Mouse (Mus musculus) limb, embryonic 10.5 days (tissue): Measurements from ENCODE around the gene Adamts3. TPM values are rescaled to one million over a fixed set of nuclear protein-coding genes. Genes with fewer than 3 reads are reported as not detected.

ENCODE experiments used
- DNase-seq: peaks from one replicate; pipeline ENCODE4 v3.0.0-alpha.2; 2017; ENCODE audit warnings: low spot score
- H3K27ac ChIP-seq: fragments of 300-500 bp; sonication (generic); 2 replicates; pipeline ENCODE4 v1.5.1; 2016; ENCODE audit warnings: mild to moderate bottlenecking
- H3K27me3 ChIP-seq: fragments of 300-500 bp; sonication (generic); 2 replicates; pipeline ENCODE4 v1.6.1; 2016; ENCODE audit warnings: low read depth, mild to moderate bottlenecking; ENCODE audit not compliant: poor library complexity, severe bottlenecking
- H3K36me3 ChIP-seq: fragments of 300-500 bp; sonication (generic); 2 replicates; pipeline ENCODE4 v1.6.1; 2016; ENCODE audit warnings: mild to moderate bottlenecking, moderate library complexity
- H3K4me1 ChIP-seq: fragments of 300-500 bp; sonication (generic); 2 replicates; pipeline ENCODE4 v1.6.1; 2016
- H3K4me3 ChIP-seq: fragments of 300-500 bp; sonication (generic); 2 replicates; pipeline ENCODE4 v1.5.1; 2016; ENCODE audit warnings: mild to moderate bottlenecking, moderate library complexity
- H3K9me3 ChIP-seq: fragments of 300-500 bp; sonication (generic); replicated peaks from 2 replicates; pipeline ENCODE4 v1.6.1; 2016; ENCODE audit warnings: mild to moderate bottlenecking
- WGBS: fragments of 180-500 bp; shearing (Covaris S2); methylation state at CpG from one replicate; pipeline ENCODE4 v1.1.7; 2016; 5-methylcytosine and 5-hydroxymethylcytosine counted together
- polyA plus RNA-seq: library from polyadenylated mRNA; unstranded; fragments of >200 nt; fragmentation: Nextera tagmentation; extraction: Ambion mirVana; gene quantifications from 2 replicates; pipeline ENCODE4 v1.2.1, GENCODE M21; 2016

Gene Adamts3
- 4.6 and 7.2 TPM in 2 replicates for polyA plus RNA-seq

DNA sequence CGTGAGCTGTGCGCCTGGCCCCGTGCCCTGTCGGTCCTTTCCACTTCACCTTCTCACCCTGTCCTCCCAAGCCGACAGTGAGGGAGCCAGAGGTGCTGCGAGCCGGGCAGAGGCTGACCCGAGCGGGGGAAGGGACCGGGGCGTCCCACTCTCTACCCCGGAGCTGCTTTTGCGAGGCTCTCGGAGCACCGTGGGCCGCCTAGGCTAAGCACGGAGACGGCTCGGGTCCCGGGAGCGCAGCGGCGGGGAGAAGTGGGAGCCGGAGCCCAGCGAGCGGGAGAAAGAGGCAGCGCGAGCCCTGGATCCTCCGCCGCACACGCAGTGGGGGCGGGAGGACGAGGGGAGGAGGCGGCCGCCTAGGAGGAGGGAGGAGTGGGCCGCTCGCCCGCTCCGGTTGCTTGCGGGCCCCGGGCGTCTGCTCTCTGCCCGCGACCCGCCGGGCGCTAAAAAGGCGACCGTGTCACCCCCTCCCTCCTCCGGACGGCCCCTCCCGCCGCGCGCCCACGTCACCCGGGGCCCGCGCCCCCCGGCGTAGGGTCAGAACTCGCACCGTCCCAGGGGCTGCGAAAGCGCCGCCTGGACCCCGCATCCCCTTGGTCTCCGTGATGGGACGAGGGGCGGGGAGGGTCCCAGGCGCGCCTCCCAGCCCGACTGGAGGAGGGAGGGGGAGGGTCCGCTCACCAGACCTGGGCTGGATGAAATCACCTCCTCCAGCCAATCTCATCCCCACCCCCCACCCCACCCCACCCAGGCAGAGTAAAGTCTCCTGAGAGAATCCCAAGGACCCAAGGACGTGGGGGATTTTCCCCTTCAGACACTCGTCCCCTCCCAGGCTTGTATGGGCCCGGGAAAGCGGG, at the start of gene Adamts3:
TSS of gene Adamts3 (minus strand) at position 284 of the 857 bp plus-strand sequence.
- Histone ChIP-seq H3K4me1 (peaks cover 44% of the 10 kb centered on the region), H3K9me3 (no peaks in the 10 kb centered on the region), H3K27ac (peak within 1 kb of the TSS; percentile 91), H3K27me3 (no peaks in the 10 kb centered on the region), H3K36me3 (peaks cover 6% of the 10 kb centered on the region), H3K4me3 (peak within 1 kb of the TSS; percentile 77)
- DNase-seq: peak; percentile 77
- under 1% methylated on average over 69 of the region's 78 CpGs for WGBS

DNA sequence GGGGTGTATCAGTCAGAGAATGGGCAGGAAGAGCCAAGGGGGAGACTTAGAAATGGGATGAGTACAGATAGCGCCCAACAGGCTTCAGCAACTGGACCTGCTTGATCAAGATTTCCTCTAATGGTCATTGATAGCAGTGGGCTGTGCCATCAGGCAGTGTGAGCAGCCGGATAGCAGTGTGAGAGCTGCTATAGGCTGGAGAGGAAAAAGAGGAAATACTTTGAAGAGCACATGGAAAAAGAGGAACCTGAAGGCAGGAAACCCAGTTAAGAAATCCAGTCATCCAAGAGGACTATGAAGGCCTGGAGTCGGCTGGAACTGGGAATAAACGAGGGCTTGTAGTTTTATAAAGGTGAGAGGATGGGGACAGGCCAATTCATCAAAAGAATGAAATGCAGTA, 48.4 kb upstream of the Adamts3 start:
- H3K9me3 ChIP-seq: no peaks in the 10 kb centered on the region
- no peak for DNase-seq

DNA sequence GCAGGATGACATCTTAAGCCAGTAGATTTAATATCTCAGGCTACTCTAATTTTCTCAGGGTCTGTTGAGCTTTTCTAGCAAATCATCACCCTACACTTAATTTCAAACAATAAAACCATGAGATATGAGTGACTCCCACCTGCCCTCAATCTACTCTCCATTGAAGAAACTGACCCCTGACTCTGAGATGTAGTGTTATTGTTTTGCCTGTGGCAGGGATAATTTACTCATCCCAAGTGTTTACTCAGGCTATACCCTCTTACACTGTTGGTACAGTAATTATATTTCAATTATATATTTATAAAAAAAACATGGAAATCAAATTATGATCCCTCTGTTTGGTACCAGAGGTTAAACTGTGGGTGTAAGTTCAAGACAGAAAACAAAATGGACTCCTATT, 29.2 kb upstream of the Adamts3 start:
- Histone ChIP-seq H3K27me3 (no peaks in the 10 kb centered on the region), H3K9me3 (no peaks in the 10 kb centered on the region), H3K4me3 (no peak overlapping the region), H3K27ac (no peak overlapping the region), H3K4me1 (no peaks in the 10 kb centered on the region), H3K36me3 (no peaks in the 10 kb centered on the region)
- DNase-seq: no peak

More for the DNA sequence above, 48.4 kb upstream of the Adamts3 start:
- H3K4me3 ChIP-seq: no peak overlapping the region
- no peaks in the 10 kb centered on the region for H3K27me3 ChIP-seq
- H3K36me3 ChIP-seq: no peaks in the 10 kb centered on the region
- 75% methylated on average over 4 of the region's 4 CpGs for WGBS
- H3K27ac ChIP-seq: no peak overlapping the region
- no peaks in the 10 kb centered on the region for H3K4me1 ChIP-seq

DNA sequence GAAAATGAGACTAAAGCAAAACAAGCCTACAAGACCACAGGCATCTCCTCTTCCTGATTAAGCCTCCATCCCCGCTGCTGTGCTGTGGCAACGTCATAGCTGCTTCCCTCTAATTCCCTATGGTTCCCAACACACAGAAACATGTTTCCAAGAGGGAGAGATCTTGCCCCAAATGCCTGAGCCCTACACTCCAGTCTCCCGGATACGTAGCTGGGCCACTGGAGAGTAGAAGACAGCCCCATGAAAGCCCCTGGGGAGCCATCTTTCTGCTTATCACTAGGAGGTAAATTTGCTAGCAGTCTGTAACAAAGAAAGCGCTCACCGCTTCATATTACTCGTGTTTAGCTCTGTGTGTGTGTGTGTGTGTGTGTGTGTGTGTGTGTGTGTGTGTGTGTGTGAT, 28.8 kb upstream of the Adamts3 start:
- DNase-seq: no peak
- Histone ChIP-seq H3K4me3 (no peak overlapping the region), H3K36me3 (no peaks in the 10 kb centered on the region), H3K9me3 (no peaks in the 10 kb centered on the region), H3K27me3 (no peaks in the 10 kb centered on the region), H3K27ac (no peak overlapping the region), H3K4me1 (no peaks in the 10 kb centered on the region)
- WGBS: 84% methylated on average over 7 of the region's 7 CpGs

DNA sequence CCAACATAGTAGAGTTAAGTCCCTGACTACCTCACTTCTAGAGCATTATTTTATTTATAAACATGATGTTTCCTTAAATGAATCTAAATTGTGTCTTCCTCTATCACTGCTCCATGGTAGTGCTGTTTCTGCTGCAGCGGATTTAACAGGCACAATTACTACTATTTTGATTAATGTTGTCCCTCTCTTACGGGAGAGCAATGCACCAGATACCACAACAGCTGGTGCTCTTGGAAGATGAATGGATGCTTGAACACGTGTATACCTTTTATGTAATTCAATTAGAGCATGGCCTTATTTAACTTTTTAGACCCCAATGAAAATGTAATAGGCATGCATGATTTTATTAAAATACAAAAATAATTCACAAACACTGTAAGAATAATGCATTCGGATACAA, 28.4 kb upstream of the Adamts3 start:
- Histone ChIP-seq H3K4me3 (no peak overlapping the region), H3K27ac (no peak overlapping the region), H3K36me3 (no peaks in the 10 kb centered on the region), H3K4me1 (no peaks in the 10 kb centered on the region), H3K9me3 (no peaks in the 10 kb centered on the region), H3K27me3 (no peaks in the 10 kb centered on the region)
- DNase-seq: no peak
- WGBS: 82% methylated on average over 4 of the region's 4 CpGs

DNA sequence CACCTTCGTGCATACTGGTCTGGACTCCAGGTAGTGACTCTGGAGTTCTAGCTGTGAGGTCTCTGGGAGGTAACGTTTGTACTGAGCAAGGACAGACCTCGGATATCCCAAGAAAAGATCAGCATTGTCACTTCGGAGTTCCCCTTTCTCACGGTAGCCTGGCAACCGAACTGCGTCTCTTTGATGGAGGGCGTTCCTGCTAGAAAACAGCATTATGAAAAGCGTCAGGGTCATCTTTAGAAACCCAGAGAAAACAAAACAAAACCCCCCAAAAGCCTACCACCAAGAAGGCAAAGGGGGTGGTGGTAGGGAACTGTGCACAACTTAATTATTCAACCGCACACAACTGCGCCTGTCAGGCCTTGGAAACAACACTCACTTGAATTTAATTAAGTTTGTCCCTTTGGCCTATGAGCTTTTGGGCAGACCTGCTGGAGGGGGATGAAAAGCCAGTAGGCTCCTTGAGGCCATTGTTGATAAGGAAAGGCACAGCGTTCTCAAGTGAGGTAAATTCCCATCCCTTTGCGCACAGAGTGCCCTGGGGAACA, 23.8 kb upstream of the Adamts3 start:
- Histone ChIP-seq H3K9me3 (no peaks in the 10 kb centered on the region), H3K27ac (no peak overlapping the region), H3K27me3 (no peaks in the 10 kb centered on the region), H3K4me1 (no peaks in the 10 kb centered on the region), H3K36me3 (no peaks in the 10 kb centered on the region), H3K4me3 (no peak overlapping the region)
- DNase-seq: no peak
- 82% methylated on average over 13 of the region's 13 CpGs for WGBS

DNA sequence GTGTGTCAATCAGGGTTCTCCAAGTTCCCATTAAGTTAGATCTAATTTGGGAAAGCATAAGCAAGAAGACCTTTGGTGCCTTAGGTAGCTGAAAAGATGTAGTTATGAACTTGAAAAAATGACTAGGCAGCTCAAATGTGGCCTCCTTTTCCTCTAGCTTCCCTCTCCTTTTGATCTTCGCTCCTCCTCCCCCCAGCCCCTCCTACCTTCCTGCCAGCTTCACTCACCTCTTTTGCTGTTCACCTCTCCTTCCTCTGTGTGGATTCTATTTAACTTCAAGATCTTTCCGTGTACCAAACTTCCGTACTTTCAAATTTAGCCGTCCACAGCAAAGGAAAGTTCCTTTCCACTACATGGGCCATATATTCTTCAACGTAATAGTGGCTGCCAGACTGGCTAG, 17.9 kb upstream of the Adamts3 start:
- Histone ChIP-seq H3K4me1 (no peaks in the 10 kb centered on the region), H3K36me3 (no peaks in the 10 kb centered on the region), H3K9me3 (no peaks in the 10 kb centered on the region), H3K27ac (no peak overlapping the region), H3K27me3 (no peaks in the 10 kb centered on the region), H3K4me3 (no peak overlapping the region)
- 84% methylated on average over 5 of the region's 5 CpGs for WGBS
- no peak for DNase-seq

DNA sequence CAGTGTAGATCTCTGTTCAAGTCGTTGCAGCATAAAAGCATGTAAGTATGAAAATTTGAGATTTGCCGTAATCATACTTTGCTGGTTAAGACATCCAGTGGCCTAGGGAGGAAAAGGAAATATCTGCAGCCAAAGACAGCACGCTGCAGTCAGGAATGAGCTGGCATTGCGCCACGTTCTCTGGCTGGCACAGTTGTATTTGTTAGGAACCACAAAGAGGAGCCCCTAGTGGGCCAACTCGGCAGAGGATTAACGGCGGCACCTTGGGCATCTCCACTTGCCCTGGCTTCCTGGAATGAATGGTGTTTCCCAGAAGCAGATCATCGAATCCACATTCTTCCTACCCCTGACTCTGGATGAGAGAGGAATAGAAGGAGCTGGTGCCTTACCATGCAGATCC, 14.4 kb upstream of the Adamts3 start:
- Histone ChIP-seq H3K9me3 (no peaks in the 10 kb centered on the region), H3K27me3 (no peaks in the 10 kb centered on the region), H3K27ac (no peak overlapping the region), H3K36me3 (no peaks in the 10 kb centered on the region), H3K4me1 (no peaks in the 10 kb centered on the region), H3K4me3 (no peak overlapping the region)
- WGBS: 89% methylated on average over 9 of the region's 9 CpGs
- DNase-seq: no peak

DNA sequence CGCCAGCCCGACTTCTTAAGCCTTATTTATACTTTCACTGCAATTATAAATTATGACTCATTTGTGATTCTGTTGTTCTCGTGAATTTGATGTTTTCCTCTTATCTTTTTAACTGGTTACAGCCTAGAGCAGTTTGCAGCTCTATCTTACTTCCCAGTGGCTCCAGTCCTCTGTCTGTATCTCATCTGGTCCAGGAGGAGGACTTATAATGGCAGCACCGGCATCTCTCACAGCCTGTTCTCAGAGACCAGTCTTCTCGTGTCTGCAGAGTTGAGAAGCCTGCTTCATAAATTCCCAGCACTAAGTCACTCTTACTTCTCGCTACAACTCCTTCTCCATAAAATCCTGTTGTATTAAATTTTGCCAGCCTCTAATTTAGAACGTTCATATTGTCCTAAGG, 12.4 kb upstream of the Adamts3 start:
- DNase-seq: no peak
- Histone ChIP-seq H3K36me3 (no peaks in the 10 kb centered on the region), H3K4me1 (no peaks in the 10 kb centered on the region), H3K27ac (no peak overlapping the region), H3K9me3 (no peaks in the 10 kb centered on the region), H3K4me3 (no peak overlapping the region), H3K27me3 (no peaks in the 10 kb centered on the region)
- 82% methylated on average over 7 of the region's 7 CpGs for WGBS

DNA sequence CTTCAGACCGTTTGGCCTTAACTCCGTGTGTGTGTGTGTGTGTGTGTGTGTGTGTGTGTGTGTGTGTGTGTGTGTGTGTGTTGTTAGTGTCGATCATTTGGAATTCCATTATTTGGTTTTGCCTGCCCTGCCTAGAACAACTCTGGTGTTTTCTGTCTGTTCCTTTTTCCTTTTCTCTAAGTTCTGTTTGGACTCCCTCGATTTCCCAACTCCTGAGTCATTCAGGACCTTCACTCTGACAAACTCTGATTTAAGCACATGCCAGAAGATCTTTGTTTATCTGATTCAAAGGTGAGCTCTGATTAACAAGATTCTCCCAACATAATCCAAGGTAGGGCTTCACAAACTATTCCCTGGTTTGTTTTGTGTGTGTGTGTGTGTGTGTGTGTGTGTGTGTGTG, 1.9 kb upstream of the Adamts3 start:
- no peaks in the 10 kb centered on the region for H3K9me3 ChIP-seq
- no peaks in the 10 kb centered on the region for H3K27me3 ChIP-seq
- 74% methylated on average over 3 of the region's 4 CpGs for WGBS
- peaks cover 31% of the 10 kb centered on the region for H3K4me1 ChIP-seq
- no peak overlapping the region for H3K4me3 ChIP-seq
- H3K36me3 ChIP-seq: peaks cover 5% of the 10 kb centered on the region
- no peak for DNase-seq
- no peak overlapping the region for H3K27ac ChIP-seq

DNA sequence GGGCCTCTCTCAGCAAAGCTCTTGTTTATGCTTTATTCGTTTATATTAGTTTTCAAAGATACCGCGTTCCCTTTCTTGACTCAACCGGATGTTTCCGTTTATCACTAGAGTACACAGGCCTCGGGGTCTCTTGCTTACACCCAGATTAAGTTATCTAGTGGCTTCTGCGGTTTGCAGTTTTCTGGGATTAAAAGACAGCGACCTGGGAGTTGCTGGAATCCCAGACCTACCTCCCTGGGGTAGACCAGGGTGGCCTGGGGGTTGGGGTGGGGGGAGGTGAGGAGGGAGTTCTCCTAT, 722 bp upstream of the Adamts3 start:
- Histone ChIP-seq H3K9me3 (no peaks in the 10 kb centered on the region), H3K36me3 (peaks cover 6% of the 10 kb centered on the region), H3K27ac (peak overlapping the region; percentile 91), H3K4me1 (peaks cover 40% of the 10 kb centered on the region), H3K27me3 (no peaks in the 10 kb centered on the region), H3K4me3 (peak overlapping the region; percentile 77)
- 2% methylated on average over 8 of the region's 8 CpGs for WGBS
- DNase-seq: peak; percentile 34

DNA sequence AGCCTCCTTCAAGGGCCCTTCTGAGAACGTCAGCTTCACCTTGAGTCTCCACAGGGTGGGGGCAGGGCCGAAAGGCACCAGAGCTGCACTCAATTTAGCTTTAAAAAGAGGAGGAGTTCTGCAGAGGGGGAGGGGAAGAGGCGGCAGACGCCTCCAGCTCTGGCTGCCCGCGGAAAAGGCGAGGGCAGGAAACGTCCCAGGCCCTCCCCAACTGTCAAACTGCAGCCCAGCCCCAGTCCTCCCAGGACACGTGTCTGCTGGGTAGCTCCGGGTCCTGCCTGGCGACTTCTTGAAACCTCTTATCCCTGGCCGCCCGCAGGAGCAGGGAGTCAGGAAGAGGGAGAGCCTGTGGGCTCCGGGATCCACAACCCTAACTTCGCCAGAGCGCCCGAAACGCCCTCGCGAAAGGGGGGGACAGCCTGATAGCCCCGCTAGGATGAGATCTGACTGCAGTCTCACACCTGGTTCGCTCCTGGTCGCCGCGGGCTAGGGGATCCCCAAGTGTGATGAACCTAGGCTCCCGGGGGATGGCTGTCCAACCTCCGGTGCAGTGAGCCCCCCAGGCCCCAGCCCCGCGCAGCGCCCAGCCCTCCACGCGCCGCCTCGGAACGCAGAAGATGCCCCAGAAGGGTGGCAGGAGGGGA, 921 bp downstream of the Adamts3 start:
- Histone ChIP-seq H3K27me3 (no peaks in the 10 kb centered on the region), H3K4me1 (peaks cover 44% of the 10 kb centered on the region), H3K4me3 (peak overlapping the region; percentile 77), H3K36me3 (peaks cover 6% of the 10 kb centered on the region), H3K27ac (peak overlapping the region; percentile 91), H3K9me3 (no peaks in the 10 kb centered on the region)
- peak; percentile 76 for DNase-seq
- under 1% methylated on average over 35 of the region's 35 CpGs for WGBS

DNA sequence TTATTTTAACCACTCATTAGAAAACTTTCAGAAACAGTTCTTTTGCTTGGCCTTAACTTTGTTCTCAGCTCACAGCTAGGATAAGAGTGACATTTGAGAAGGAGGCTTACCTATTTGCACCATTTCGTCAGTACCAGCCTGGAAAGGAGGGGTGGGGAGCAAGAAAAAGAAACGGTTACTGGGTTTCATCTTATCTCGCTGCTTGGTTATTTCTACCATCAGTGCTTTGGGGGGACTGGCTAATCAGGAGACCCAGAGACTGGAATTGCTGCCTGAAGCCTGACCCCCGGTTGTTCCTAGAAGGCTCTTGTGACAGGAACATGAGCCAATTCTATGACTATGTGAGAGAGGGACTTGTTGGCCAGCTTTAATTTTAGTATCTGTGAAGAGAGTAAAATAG, 1.7 kb downstream of the Adamts3 start:
- peaks cover 44% of the 10 kb centered on the region for H3K4me1 ChIP-seq
- peak overlapping the region; percentile 77 for H3K4me3 ChIP-seq
- peak overlapping the region; percentile 91; the same call in 1 of the 2 replicates for H3K27ac ChIP-seq
- H3K9me3 ChIP-seq: no peaks in the 10 kb centered on the region
- no peak for DNase-seq
- peaks cover 6% of the 10 kb centered on the region for H3K36me3 ChIP-seq
- H3K27me3 ChIP-seq: no peaks in the 10 kb centered on the region
- 18% methylated on average over 4 of the region's 4 CpGs for WGBS
